Mouse (Mus musculus) leukemia stem cell, adult 10-12 weeks (primary cell): Measurements from ENCODE around the gene Catsperg1. TPM values are rescaled to one million over a fixed set of nuclear protein-coding genes. Genes with fewer than 3 reads are reported as not detected.

Experiments used
- polyA plus RNA-seq: library from polyadenylated mRNA; stranded (reverse); fragments of >175 nt; gene quantifications from 2 replicates; pipeline ENCODE4 v1.2.3, GENCODE M21; 2012; ENCODE audit warnings: low replicate concordance

The Catsperg1 gene
- 0.18 TPM in 1 of 2 replicates, not detected in the other for polyA plus RNA-seq

GRCm38 (mm10) chr7:29213675-29214082 lies at the start of gene Catsperg1:
Gene Catsperg1, minus strand, starts transcription at chr7:29214035.

GRCm38 (mm10) chr7:29248261-29248841 lies 34.5 kb upstream of the Catsperg1 start, which contains the start of gene 2200002D01Rik:
Gene 2200002D01Rik, minus strand, starts transcription at chr7:29248466.

DNA sequence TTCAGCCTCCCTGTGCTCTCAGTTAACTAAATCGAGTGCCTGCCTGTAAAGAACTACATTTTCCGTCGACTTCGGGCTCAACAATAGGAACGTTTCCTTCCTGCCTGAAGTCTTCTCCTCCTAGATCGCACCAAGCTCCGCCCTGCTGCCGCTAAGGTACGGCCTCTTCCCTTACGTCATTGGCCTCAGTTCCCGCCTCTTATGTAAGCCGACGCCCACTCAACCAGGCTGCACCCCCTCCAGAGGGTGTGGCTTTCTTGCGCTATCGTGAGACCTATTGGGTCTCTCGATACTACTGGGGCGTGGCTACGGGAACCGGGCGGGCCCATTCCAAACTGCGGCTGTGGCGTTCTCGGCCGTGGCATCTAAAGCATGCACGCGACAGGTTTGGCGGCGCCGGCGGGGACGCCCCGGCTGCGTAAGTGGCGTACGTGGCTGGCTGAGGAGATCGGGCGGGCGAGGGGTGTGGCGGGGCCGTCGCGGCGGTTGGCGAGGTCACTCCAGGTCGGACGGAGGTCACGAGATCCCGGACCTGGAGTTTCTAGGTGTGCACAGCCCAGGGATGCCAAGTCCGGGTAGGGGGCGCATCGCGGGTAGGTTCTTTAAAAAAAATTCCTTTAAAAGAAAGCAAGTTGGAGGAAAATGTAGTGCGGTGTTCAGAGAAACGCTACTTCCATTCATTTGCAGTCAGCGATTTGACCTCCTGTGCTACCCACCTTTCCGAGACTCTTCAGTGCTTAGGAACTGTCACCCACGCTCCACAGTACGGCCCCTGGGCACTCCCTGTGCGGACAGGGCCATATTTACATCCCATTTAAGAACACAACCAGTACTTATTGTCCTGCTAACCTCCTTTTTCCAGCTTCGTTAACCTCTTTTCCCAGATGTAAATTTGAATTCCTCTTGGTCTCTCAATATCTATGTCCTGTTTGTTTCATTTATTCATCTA lies 24.5 kb upstream of the Catsperg1 start, which contains the start of gene Yif1b:
TSS of gene Yif1b (plus strand) at position 311 of the 949 bp plus-strand sequence.

GRCm38 (mm10) chr7:29232247-29233013 lies 18.6 kb upstream of the Catsperg1 start, which contains the start of gene Kcnk6:
Gene Kcnk6, minus strand, starts transcription at chr7:29232515.

GRCm38 (mm10) chr7:29180077-29180853 lies 33.6 kb downstream of the Catsperg1 start, which contains the start of gene Psmd8:
Gene Psmd8, minus strand, starts transcription at chr7:29180701.

DNA sequence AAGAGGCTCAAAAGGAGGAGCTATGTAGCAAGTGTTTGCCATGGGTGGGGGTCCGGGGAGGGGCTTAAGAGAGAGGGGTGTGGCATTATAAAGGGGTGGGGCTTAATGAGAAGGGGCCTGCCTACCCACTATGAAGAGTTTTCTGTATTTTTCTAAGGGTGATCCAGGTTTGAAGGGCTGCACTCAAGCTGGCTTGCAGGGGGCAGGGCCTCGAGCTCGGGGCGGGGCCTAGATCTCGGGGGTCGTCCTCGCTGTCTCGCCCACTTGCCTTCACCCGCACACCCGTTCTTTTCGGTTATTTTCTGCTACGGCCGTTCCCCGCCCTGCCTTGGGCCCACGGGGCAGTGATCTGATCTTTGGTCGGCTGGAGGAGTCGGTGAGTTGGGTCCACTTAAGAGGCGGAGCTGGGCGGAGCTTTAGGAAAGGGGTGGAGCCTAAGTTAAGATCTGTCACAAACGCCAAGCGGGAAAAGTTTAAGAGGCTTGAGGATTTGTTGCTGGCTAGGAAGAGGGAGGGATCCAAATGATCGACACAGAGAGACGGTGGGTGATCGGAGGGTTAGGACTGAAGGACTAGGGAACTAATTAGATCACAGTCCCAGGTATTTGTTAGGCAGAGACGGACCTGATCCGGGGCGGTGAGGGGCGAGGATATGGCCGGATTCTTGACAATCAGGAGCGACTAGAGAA lies 43.6 kb downstream of the Catsperg1 start, which contains the start of the genes Ggn and Spred3:
TSS of gene Ggn (plus strand) at position 145 of the 689 bp plus-strand sequence.
TSS of gene Spred3 (minus strand) at position 346 of the 689 bp plus-strand sequence.

DNA sequence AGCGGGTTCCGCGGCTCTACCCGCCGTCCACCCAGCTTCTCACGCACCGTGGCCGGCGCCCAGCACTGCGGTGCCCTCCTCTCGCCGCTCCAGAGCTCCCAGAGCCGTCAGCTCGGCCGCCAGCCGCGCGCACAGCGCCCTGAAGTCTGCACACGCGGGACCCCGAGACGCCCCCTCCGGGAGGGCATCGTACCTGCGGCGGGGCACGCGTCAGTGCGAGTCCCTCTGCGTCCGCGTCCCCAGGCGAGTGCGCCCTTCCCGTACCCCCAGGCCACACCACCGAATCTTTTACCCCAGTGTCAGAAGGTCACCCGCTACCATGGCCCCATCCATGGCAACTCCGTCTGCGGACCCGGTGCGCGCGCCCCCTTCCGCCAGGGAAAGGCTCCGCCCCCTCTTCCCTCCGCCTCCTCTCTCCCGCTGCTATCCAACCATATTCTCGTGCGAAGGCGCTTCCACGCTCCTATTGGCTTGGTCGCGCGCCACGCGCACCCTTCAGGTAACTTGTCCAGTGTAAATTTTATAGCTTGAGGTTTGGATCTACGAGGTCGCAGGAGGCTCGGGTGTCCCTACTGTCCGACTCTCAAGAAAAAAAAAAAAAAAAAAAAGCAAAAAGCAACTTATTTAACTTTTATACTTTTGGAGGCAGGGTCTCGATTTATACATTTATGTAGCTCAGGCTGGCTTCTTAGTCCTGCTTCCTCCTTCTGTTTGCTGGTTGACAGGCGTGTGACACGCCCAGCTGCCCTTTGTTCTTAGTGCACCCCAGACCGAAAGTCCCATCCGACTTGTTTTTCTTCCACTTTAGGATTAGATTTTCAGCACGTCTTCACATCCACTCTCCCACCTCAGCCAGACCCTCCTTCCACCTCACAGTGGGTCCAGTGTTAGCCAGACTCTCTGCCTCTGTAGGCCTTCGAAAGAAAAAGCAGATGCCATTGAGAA lies 57.7 kb downstream of the Catsperg1 start, which contains the start of gene Fam98c:
TSS of gene Fam98c (minus strand) at position 397 of the 945 bp plus-strand sequence.

DNA sequence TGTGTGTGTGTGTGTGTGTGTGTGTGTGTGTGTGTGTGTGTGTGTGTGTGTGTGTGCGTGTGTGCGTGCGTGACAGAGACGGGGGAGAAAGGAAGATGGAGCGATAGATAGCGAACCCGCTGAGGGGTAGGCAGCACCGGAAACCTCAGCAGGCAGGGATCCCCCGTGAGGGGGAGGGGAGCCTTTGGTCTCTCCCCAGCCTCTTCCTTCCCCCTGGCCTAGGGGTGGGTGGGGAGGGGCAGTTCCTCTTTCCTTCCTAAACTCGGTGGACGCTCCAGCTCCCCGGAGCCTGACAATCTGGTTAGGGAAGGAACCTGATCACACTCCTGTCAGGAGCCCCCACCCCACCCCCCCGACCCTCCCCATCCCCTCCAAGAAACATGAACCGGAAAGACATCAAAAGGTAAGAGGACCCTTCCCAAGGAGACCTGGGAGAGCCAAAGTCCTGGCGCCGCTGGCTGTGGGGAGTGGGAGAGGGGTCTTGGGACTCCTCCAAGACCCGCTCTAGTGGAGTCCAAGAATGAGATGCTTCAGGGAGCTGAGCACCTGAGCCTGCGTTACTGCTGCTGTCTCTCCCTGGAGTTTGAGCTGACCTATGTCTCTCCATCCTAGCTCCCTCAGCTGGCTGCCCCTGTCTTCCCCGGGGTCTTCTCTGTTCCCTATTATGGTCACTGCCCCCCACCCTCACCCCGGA lies 79.0 kb downstream of the Catsperg1 start, which contains the start of gene Rasgrp4:
TSS of gene Rasgrp4 (plus strand) at position 159 of the 694 bp plus-strand sequence.

Other genes starting within 250 kb of the Catsperg1 start
- gene Eif3k, start 232.2 kb downstream of the Catsperg1 start, polyA plus RNA-seq = 39.7 and 203 TPM in 2 replicates
- 71.5 and 127 TPM in 2 replicates for gene Map4k1, start 232.0 kb downstream of the Catsperg1 start, polyA plus RNA-seq
- gene Ryr1, start 88.9 kb downstream of the Catsperg1 start, polyA plus RNA-seq = 0.17 and 0.19 TPM in 2 replicates
- gene Rasgrp4, start 79.2 kb downstream of the Catsperg1 start, polyA plus RNA-seq = 4.1 and 5.1 TPM in 2 replicates
- gene Fam98c, start 57.8 kb downstream of the Catsperg1 start, polyA plus RNA-seq = 14.5 and 18.4 TPM in 2 replicates
- gene Ggn, start 43.8 kb downstream of the Catsperg1 start, polyA plus RNA-seq = 0.23 and 0.27 TPM in 2 replicates
- gene Spred3, start 43.6 kb downstream of the Catsperg1 start, polyA plus RNA-seq = 0.86 and 0.90 TPM in 2 replicates
- gene Psmd8, start 33.3 kb downstream of the Catsperg1 start, polyA plus RNA-seq = 68.3 and 78.8 TPM in 2 replicates
- 3.2 and 4.6 TPM in 2 replicates for gene Kcnk6, start 18.5 kb upstream of the Catsperg1 start, polyA plus RNA-seq
- gene Yif1b, start 24.3 kb upstream of the Catsperg1 start, polyA plus RNA-seq = 175 and 329 TPM in 2 replicates
- gene 2200002D01Rik, start 34.4 kb upstream of the Catsperg1 start, polyA plus RNA-seq = 0.27 and 0.43 TPM in 2 replicates
- 28.4 and 81.0 TPM in 2 replicates for gene Spint2, start 67.9 kb upstream of the Catsperg1 start, polyA plus RNA-seq
- gene Ppp1r14a, start 75.3 kb upstream of the Catsperg1 start, polyA plus RNA-seq = 3.5 and 20.1 TPM in 2 replicates
- gene Dpf1, start 89.9 kb upstream of the Catsperg1 start, polyA plus RNA-seq = 42.7 and 46.6 TPM in 2 replicates